Mouse (Mus musculus) gastrocnemius, postnatal 36 days (tissue): ENCODE data around the gene Dis3. TPM values are rescaled to one million over a fixed set of nuclear protein-coding genes. Genes with fewer than 3 reads are reported as not detected.

ENCODE experiments used
- total RNA-seq, 2 experiments: library from RNA; stranded (reverse); gene quantifications; 2 replicates each; pipeline ENCODE4 v1.2.3; 2021

Dis3 gene
- total RNA-seq, 2 experiments from 2014 or later, result 8.1 to 12.0 TPM

Other genes with a start within 250 kb of the Dis3 start
- 1 to 10 TPM in 1 of 2 experiments, not detected in 1; 1.3 TPM for gene Rpl36a-ps1, start 105.5 kb downstream of the Dis3 start, total RNA-seq
- gene Mzt1, start 53.6 kb downstream of the Dis3 start, total RNA-seq, result 10 to 100 TPM; 26.9 to 30.5 TPM
- under 1 TPM; 0.71 to 0.94 TPM for gene Bora, start 53.5 kb downstream of the Dis3 start, total RNA-seq
- 1 to 10 TPM; 4.9 to 7.5 TPM for gene Pibf1, start 346 bp downstream of the Dis3 start, total RNA-seq
- 1 to 10 TPM; 4.9 to 6.1 TPM for gene Klf5, start 198.9 kb upstream of the Dis3 start, total RNA-seq